Mouse (Mus musculus): Measurements from ENCODE around the gene Zfyve26. TPM values are rescaled to one million over a fixed set of nuclear protein-coding genes. Genes with fewer than 3 reads are reported as not detected.
A peak's percentile ranks its signal among the peaks of the same experiment; 100 is the strongest.

Zfyve26 gene
- polyA plus RNA-seq (2014; fragmentation: Nextera tagmentation; extraction: Ambion mirVana) = 11.5 and 13.7 TPM in 2 replicates

- peak within 1 kb of the TSS; percentile 75 for H3K4me3 ChIP-seq (ENCODE audit: low read depth, low read length)
- H3K27ac ChIP-seq (ENCODE audit: low read depth, low read length) = peak within 1 kb of the TSS; percentile 16; the same call in 1 of the 2 replicates
- no peaks in the 10 kb centered on the region for H3K36me3 ChIP-seq (ENCODE audit: control insufficient read depth, insufficient read depth, low read length)
- no peaks in the 10 kb centered on the region for H3K9me3 ChIP-seq (replicated peaks; ENCODE audit: control insufficient read depth, low read length)
- peak; percentile 95 for ATAC-seq (replicated peaks; ENCODE audit: insufficient number of reproducible peaks, low FRiP score, low TSS enrichment)
- H3K4me2 ChIP-seq = peak within 1 kb of the TSS; percentile 87
- peak within 1 kb of the TSS; percentile 70 for H3K9ac ChIP-seq (ENCODE audit: low read depth, low read length)
- no peaks in the 10 kb centered on the region for H3K27me3 ChIP-seq (ENCODE audit: control insufficient read depth, insufficient read depth, low read length)
- 0 out of 2 replicates have a peak, but pooled peaks cover 7% of the 10 kb centered on the region for H3K4me1 ChIP-seq (ENCODE audit: control insufficient read depth, insufficient read depth, low read length)
- under 1% methylated on average over 29 of the region's 29 CpGs for WGBS (ENCODE audit: insufficient replicate concordance)
Measured at GRCm38 (mm10) chr12:79296126-79296816, at the start of gene Zfyve26. Gene Zfyve26 (minus strand): TSS chr12:79296304.

- no peak overlapping the region for H3K4me3 ChIP-seq (ENCODE audit: low read depth, low read length)
- H3K4me2 ChIP-seq = no peak overlapping the region
- ATAC-seq (replicated peaks; ENCODE audit: insufficient number of reproducible peaks, low FRiP score, low TSS enrichment) = no peak
- H3K4me1 ChIP-seq (ENCODE audit: control insufficient read depth, insufficient read depth, low read length) = no peaks in the 10 kb centered on the region
- no peak overlapping the region for H3K27ac ChIP-seq (ENCODE audit: low read depth, low read length)
- no peaks in the 10 kb centered on the region for H3K27me3 ChIP-seq (ENCODE audit: control insufficient read depth, insufficient read depth, low read length)
- H3K9ac ChIP-seq (ENCODE audit: low read depth, low read length) = no peak overlapping the region
- H3K36me3 ChIP-seq (ENCODE audit: control insufficient read depth, insufficient read depth, low read length) = no peaks in the 10 kb centered on the region
- WGBS (ENCODE audit: insufficient replicate concordance) = 77% methylated on average over 6 of the region's 6 CpGs
- no peaks in the 10 kb centered on the region for H3K9me3 ChIP-seq (replicated peaks; ENCODE audit: control insufficient read depth, low read length)
Measured at GRCm38 (mm10) chr12:79341291-79341845, 45.3 kb upstream of the Zfyve26 start.

GRCm38 (mm10) chr12:79340513-79340912 lies 44.4 kb upstream of the Zfyve26 start:
- WGBS (ENCODE audit: insufficient replicate concordance) = 81% methylated on average over 6 of the region's 6 CpGs
- ATAC-seq (replicated peaks; ENCODE audit: insufficient number of reproducible peaks, low FRiP score, low TSS enrichment) = no peak
- no peak overlapping the region for H3K27ac ChIP-seq (ENCODE audit: low read depth, low read length)
- no peak overlapping the region for H3K4me2 ChIP-seq
- H3K4me3 ChIP-seq (ENCODE audit: low read depth, low read length) = no peak overlapping the region
- no peaks in the 10 kb centered on the region for H3K4me1 ChIP-seq (ENCODE audit: control insufficient read depth, insufficient read depth, low read length)
- no peaks in the 10 kb centered on the region for H3K36me3 ChIP-seq (ENCODE audit: control insufficient read depth, insufficient read depth, low read length)
- no peaks in the 10 kb centered on the region for H3K9me3 ChIP-seq (replicated peaks; ENCODE audit: control insufficient read depth, low read length)
- no peaks in the 10 kb centered on the region for H3K27me3 ChIP-seq (ENCODE audit: control insufficient read depth, insufficient read depth, low read length)
- H3K9ac ChIP-seq (ENCODE audit: low read depth, low read length) = no peak overlapping the region

- Histone ChIP-seq H3K4me1 (ENCODE audit: control insufficient read depth, insufficient read depth, low read length) (no peaks in the 10 kb centered on the region), H3K9me3 (replicated peaks; ENCODE audit: control insufficient read depth, low read length) (no peaks in the 10 kb centered on the region), H3K4me2 (no peak overlapping the region), H3K9ac (ENCODE audit: low read depth, low read length) (no peak overlapping the region), H3K4me3 (ENCODE audit: low read depth, low read length) (no peak overlapping the region), H3K36me3 (ENCODE audit: control insufficient read depth, insufficient read depth, low read length) (peaks cover 8% of the 10 kb centered on the region), H3K27ac (ENCODE audit: low read depth, low read length) (no peak overlapping the region), H3K27me3 (ENCODE audit: control insufficient read depth, insufficient read depth, low read length) (no peaks in the 10 kb centered on the region)
- no peak for ATAC-seq (replicated peaks; ENCODE audit: insufficient number of reproducible peaks, low FRiP score, low TSS enrichment)
- WGBS (ENCODE audit: insufficient replicate concordance) = 83% methylated on average over 8 of the region's 8 CpGs
Measured at GRCm38 (mm10) chr12:79338791-79339190, 42.7 kb upstream of the Zfyve26 start.

GRCm38 (mm10) chr12:79331722-79332121 lies 35.6 kb upstream of the Zfyve26 start:
- 80% methylated on average over 4 of the region's 4 CpGs for WGBS (ENCODE audit: insufficient replicate concordance)
- Histone ChIP-seq H3K36me3 (ENCODE audit: control insufficient read depth, insufficient read depth, low read length) (peaks cover 8% of the 10 kb centered on the region), H3K27me3 (ENCODE audit: control insufficient read depth, insufficient read depth, low read length) (no peaks in the 10 kb centered on the region), H3K4me3 (ENCODE audit: low read depth, low read length) (no peak overlapping the region), H3K4me2 (no peak overlapping the region), H3K27ac (ENCODE audit: low read depth, low read length) (no peak overlapping the region), H3K9ac (ENCODE audit: low read depth, low read length) (no peak overlapping the region), H3K4me1 (ENCODE audit: control insufficient read depth, insufficient read depth, low read length) (no peaks in the 10 kb centered on the region), H3K9me3 (replicated peaks; ENCODE audit: control insufficient read depth, low read length) (no peaks in the 10 kb centered on the region)
- no peak for ATAC-seq (replicated peaks; ENCODE audit: insufficient number of reproducible peaks, low FRiP score, low TSS enrichment)

- Histone ChIP-seq H3K36me3 (ENCODE audit: control insufficient read depth, insufficient read depth, low read length) (peaks cover 8% of the 10 kb centered on the region), H3K27me3 (ENCODE audit: control insufficient read depth, insufficient read depth, low read length) (no peaks in the 10 kb centered on the region), H3K4me1 (ENCODE audit: control insufficient read depth, insufficient read depth, low read length) (no peaks in the 10 kb centered on the region), H3K27ac (ENCODE audit: low read depth, low read length) (no peak overlapping the region), H3K9me3 (replicated peaks; ENCODE audit: control insufficient read depth, low read length) (no peaks in the 10 kb centered on the region), H3K4me2 (no peak overlapping the region), H3K9ac (ENCODE audit: low read depth, low read length) (no peak overlapping the region), H3K4me3 (ENCODE audit: low read depth, low read length) (no peak overlapping the region)
- ATAC-seq (replicated peaks; ENCODE audit: insufficient number of reproducible peaks, low FRiP score, low TSS enrichment) = no peak
- WGBS (ENCODE audit: insufficient replicate concordance) = 67% methylated on average over 2 of the region's 2 CpGs
Measured at GRCm38 (mm10) chr12:79330571-79330970, 34.5 kb upstream of the Zfyve26 start.

GRCm38 (mm10) chr12:79327868-79328267 lies 31.8 kb upstream of the Zfyve26 start:
- Histone ChIP-seq H3K27me3 (ENCODE audit: control insufficient read depth, insufficient read depth, low read length) (no peaks in the 10 kb centered on the region), H3K4me1 (ENCODE audit: control insufficient read depth, insufficient read depth, low read length) (no peaks in the 10 kb centered on the region), H3K9me3 (replicated peaks; ENCODE audit: control insufficient read depth, low read length) (no peaks in the 10 kb centered on the region), H3K9ac (ENCODE audit: low read depth, low read length) (no peak overlapping the region), H3K4me2 (no peak overlapping the region), H3K4me3 (ENCODE audit: low read depth, low read length) (no peak overlapping the region), H3K27ac (ENCODE audit: low read depth, low read length) (no peak overlapping the region), H3K36me3 (ENCODE audit: control insufficient read depth, insufficient read depth, low read length) (no peaks in the 10 kb centered on the region)
- no peak for ATAC-seq (replicated peaks; ENCODE audit: insufficient number of reproducible peaks, low FRiP score, low TSS enrichment)
- 72% methylated on average over 2 of the region's 2 CpGs for WGBS (ENCODE audit: insufficient replicate concordance)

- WGBS (ENCODE audit: insufficient replicate concordance) = 56% methylated on average over 2 of the region's 2 CpGs
- ATAC-seq (replicated peaks; ENCODE audit: insufficient number of reproducible peaks, low FRiP score, low TSS enrichment) = no peak
Measured at GRCm38 (mm10) chr12:79326745-79327144, 30.6 kb upstream of the Zfyve26 start.

GRCm38 (mm10) chr12:79326236-79326635 lies 30.1 kb upstream of the Zfyve26 start:
- 64% methylated on average over 2 of the region's 2 CpGs for WGBS (ENCODE audit: insufficient replicate concordance)

More at GRCm38 (mm10) chr12:79326745-79327144, 30.6 kb upstream of the Zfyve26 start:
- Histone ChIP-seq H3K36me3 (ENCODE audit: control insufficient read depth, insufficient read depth, low read length) (no peaks in the 10 kb centered on the region), H3K4me2 (no peak overlapping the region), H3K4me1 (ENCODE audit: control insufficient read depth, insufficient read depth, low read length) (no peaks in the 10 kb centered on the region), H3K27ac (ENCODE audit: low read depth, low read length) (no peak overlapping the region), H3K9ac (ENCODE audit: low read depth, low read length) (no peak overlapping the region), H3K9me3 (replicated peaks; ENCODE audit: control insufficient read depth, low read length) (no peaks in the 10 kb centered on the region), H3K27me3 (ENCODE audit: control insufficient read depth, insufficient read depth, low read length) (no peaks in the 10 kb centered on the region), H3K4me3 (ENCODE audit: low read depth, low read length) (no peak overlapping the region)

More at GRCm38 (mm10) chr12:79326236-79326635, 30.1 kb upstream of the Zfyve26 start:
- ATAC-seq (replicated peaks; ENCODE audit: insufficient number of reproducible peaks, low FRiP score, low TSS enrichment) = no peak
- Histone ChIP-seq H3K27me3 (ENCODE audit: control insufficient read depth, insufficient read depth, low read length) (no peaks in the 10 kb centered on the region), H3K9ac (ENCODE audit: low read depth, low read length) (no peak overlapping the region), H3K4me3 (ENCODE audit: low read depth, low read length) (no peak overlapping the region), H3K9me3 (replicated peaks; ENCODE audit: control insufficient read depth, low read length) (no peaks in the 10 kb centered on the region), H3K4me1 (ENCODE audit: control insufficient read depth, insufficient read depth, low read length) (no peaks in the 10 kb centered on the region), H3K27ac (ENCODE audit: low read depth, low read length) (no peak overlapping the region), H3K36me3 (ENCODE audit: control insufficient read depth, insufficient read depth, low read length) (no peaks in the 10 kb centered on the region), H3K4me2 (no peak overlapping the region)
